ENCODE assay signal across 8 mouse cellular contexts in the genomic region with DNA sequence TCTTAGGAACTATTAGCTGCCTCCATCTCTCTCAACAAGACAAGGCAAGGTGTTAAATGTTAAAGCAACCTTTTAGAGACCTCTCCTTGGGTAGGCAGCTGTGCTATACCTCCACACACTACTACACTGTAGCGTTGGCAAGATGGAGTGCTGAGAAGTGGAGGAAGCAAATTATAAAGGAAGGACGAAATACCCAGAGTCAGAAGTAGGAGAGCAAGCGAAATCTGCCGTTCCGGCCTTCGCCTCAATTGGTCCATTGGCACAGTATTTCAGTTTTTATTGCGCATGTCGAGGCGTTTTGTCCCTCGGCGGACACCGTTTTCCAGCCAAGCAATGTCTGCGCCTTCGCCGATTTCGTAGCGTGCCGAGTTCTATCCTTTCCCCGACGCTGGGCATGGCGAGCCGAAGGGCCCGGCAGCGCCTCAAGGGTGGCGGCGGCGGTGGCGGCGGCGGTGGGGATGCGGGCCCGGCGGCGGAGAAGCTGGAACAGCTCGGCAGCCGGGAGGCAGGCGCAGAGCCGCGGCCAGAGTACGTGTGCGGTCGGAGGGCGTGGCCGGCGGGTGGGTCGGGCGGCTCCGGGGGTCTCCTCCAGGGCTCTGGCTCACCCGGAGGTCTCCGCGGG. TPM values are rescaled to one million over a fixed set of nuclear protein-coding genes. Genes with fewer than 3 reads are reported as not detected.
DNase-seq lines count a peak whose midpoint lies in the region; ATAC-seq lines count a peak whose summit lies in the region.

A gene (plus strand): TSS at position 29 of the 622 bp plus-strand sequence.
A gene (minus strand): TSS at position 530 of the 622 bp plus-strand sequence.

- peak; percentile 88 for ATAC-seq in hindbrain, embryonic 11.5 days (ENCODE audit: low FRiP score)

- peak; percentile 75 for DNase-seq in MEL-GATA-1-ER (ENCODE audit: extremely low read depth, low read depth)
- DNase-seq in cerebellum, adult 9-10 months = peak; percentile 89
- DNase-seq in frontal cortex, adult 2 months (ENCODE audit: extremely low spot score in 1 of 2, low spot score in 1 of 2) = peak; percentile 69 to 92
- peak; percentile 91 for DNase-seq in hindbrain, embryonic 11.5 days (ENCODE audit: low spot score)
- peak; percentile 90 to 93 for DNase-seq in layer of hippocampus, postnatal 10 days (ENCODE audit: low spot score in 2 of 2)
- peak; percentile 93 for DNase-seq in lung, postnatal 10 days
- DNase-seq in ovary, postnatal 36 days (ENCODE audit: low spot score) = peak; percentile 88
- DNase-seq in thymus, postnatal 25 days = peak; percentile 90

- H3K9ac ChIP-seq in hindbrain, embryonic 11.5 days (ENCODE audit: low read depth, low read length) = peak within 1 kb of the TSS; percentile 71

- H3K4me1 ChIP-seq in hindbrain, embryonic 11.5 days (replicated peaks; ENCODE audit: control insufficient read depth, insufficient read depth, low read length) = 0 out of 2 replicates have a peak, but pooled peaks cover 2% of the 10 kb centered on the region

- WGBS in hindbrain, embryonic 11.5 days = under 1% methylated on average over 41 of the region's 51 CpGs

- peak within 1 kb of the TSS; percentile 70 for H3K4me3 ChIP-seq in hindbrain, embryonic 11.5 days (ENCODE audit: low read depth, low read length)

- peak within 1 kb of the TSS; percentile 43 for H3K27ac ChIP-seq in hindbrain, embryonic 11.5 days (ENCODE audit: low read depth, low read length)

- H3K27me3 ChIP-seq in hindbrain, embryonic 11.5 days (ENCODE audit: control insufficient read depth, insufficient read depth, low read length) = no peaks in the 10 kb centered on the region

- no peaks in the 10 kb centered on the region for H3K9me3 ChIP-seq in hindbrain, embryonic 11.5 days (ENCODE audit: control insufficient read depth, low read length)

- H3K4me2 ChIP-seq in hindbrain, embryonic 11.5 days (replicated peaks; ENCODE audit: low read depth, low read length) = peak within 1 kb of the TSS; percentile 58

- no peaks in the 10 kb centered on the region for H3K36me3 ChIP-seq in hindbrain, embryonic 11.5 days (ENCODE audit: control insufficient read depth, insufficient read depth, low read length)

RNA-seq across cellular contexts. Expression of the first gene that starts in this region (rescaled TPM):
- 22.5 and 23.5 TPM in 2 replicates for polyA plus RNA-seq in frontal cortex, adult 2 months (2012; rRNA removed)
- polyA plus RNA-seq in hindbrain, embryonic 11.5 days (2014; fragmentation: Nextera tagmentation; extraction: Ambion mirVana) = 38.3 and 39.3 TPM in 2 replicates
- 10 to 100 TPM; 35.3 to 35.6 TPM for total RNA-seq in layer of hippocampus, postnatal 10 days (2021)

RNA-seq across cellular contexts. Expression of the second gene that starts in this region (rescaled TPM):
- polyA plus RNA-seq in frontal cortex, adult 2 months (2012; rRNA removed) = 80.4 and 90.8 TPM in 2 replicates
- polyA plus RNA-seq in hindbrain, embryonic 11.5 days (2014; fragmentation: Nextera tagmentation; extraction: Ambion mirVana) = 38.5 and 42.3 TPM in 2 replicates
- total RNA-seq in layer of hippocampus, postnatal 10 days (2021) = 10 to 100 TPM; 25.8 to 29.4 TPM

Comparison
In these comparisons a context has a peak if more than half of its experiments do, and no peak if none do; other contexts are left out.
1. Peak in every context shown above with its lines: DNase-seq, ATAC-seq, H3K4me3 ChIP-seq and H3K27ac ChIP-seq.